Mouse (Mus musculus): ENCODE measurements around the gene Zcchc13. TPM values are rescaled to one million over a fixed set of nuclear protein-coding genes. Genes with fewer than 3 reads are reported as not detected.

The Zcchc13 gene
- total RNA-seq (2021), result not detected
- not detected in 2 replicates for polyA plus RNA-seq (2012; rRNA removed)
- long read RNA-seq, result 0 reads

DNA sequence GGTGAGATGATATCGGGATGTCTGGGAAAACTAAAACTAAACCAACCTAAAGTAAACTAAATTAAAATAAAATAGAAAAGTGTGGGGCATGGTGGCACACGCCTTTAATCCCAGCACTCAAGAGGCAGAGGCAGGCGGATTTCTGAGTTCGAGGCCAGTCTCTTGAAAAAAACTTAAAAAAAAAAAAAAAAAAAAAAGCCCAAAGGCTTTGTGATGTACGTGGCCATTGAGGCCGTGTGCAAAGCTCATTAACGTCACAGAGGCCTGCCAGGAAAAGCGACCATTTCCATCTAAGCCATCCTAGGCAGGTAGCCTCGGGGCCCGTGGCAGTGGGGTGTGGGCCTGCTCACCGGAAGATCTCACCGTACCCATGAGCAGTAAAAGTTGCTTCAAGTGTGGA, at the start of gene Zcchc13:
Gene Zcchc13, plus strand, starts transcription at position 284 of the 400 bp plus-strand sequence.
- Histone ChIP-seq H3K4me1 (ENCODE audit: control insufficient read depth, insufficient read depth, low read length) (no peaks in the 10 kb centered on the region), H3K36me3 (ENCODE audit: control insufficient read depth, insufficient read depth, low read length) (no peaks in the 10 kb centered on the region), H3K27ac (no peak within 1 kb of the TSS), H3K27me3 (ENCODE audit: control insufficient read depth, insufficient read depth, low read length) (no peaks in the 10 kb centered on the region), H3K4me3 (no peak within 1 kb of the TSS), H3K9ac (ENCODE audit: low read depth, low read length) (no peak within 1 kb of the TSS), H3K79me2 (replicated peaks; ENCODE audit: control insufficient read depth, insufficient read depth, low read length) (no peaks in the 10 kb centered on the region)
- no peak for DNase-seq
- TF ChIP-seq CTCF (IDR thresholded peaks at IDR 0.05) (no peak), POLR2A (IDR thresholded peaks at IDR 0.05; ENCODE audit: insufficient read depth, low read depth, low read length) (no peak), EP300 (IDR thresholded peaks at IDR 0.05; ENCODE audit: insufficient read depth, low read depth, low read length) (no peak)
- intact Hi-C loops (cut with DNase I), result no loop called here
- WGBS, result 82% methylated on average over 12 of the region's 12 CpGs

GRCm38 (mm10) chrX:103584262-103584661, 46.1 kb upstream of the Zcchc13 start:
- Histone ChIP-seq H3K36me3 (ENCODE audit: control insufficient read depth, insufficient read depth, low read length) (no peaks in the 10 kb centered on the region), H3K27me3 (ENCODE audit: control insufficient read depth, insufficient read depth, low read length) (no peaks in the 10 kb centered on the region), H3K79me2 (replicated peaks; ENCODE audit: control insufficient read depth, insufficient read depth, low read length) (no peaks in the 10 kb centered on the region), H3K4me3 (no peak overlapping the region), H3K27ac (no peak overlapping the region), H3K9ac (ENCODE audit: low read depth, low read length) (no peak overlapping the region), H3K4me1 (ENCODE audit: control insufficient read depth, insufficient read depth, low read length) (no peaks in the 10 kb centered on the region)
- no peak for TF ChIP-seq CTCF (IDR thresholded peaks at IDR 0.05)
- TF ChIP-seq POLR2A (IDR thresholded peaks at IDR 0.05; ENCODE audit: insufficient read depth, low read depth, low read length), result no peak
- TF ChIP-seq EP300 (IDR thresholded peaks at IDR 0.05; ENCODE audit: insufficient read depth, low read depth, low read length), result no peak
- 50% methylated on average over 1 of the region's 1 CpGs for WGBS
- DNase-seq, result no peak
- intact Hi-C loops (cut with DNase I), result no loop called here

- no peak for DNase-seq
- Histone ChIP-seq H3K36me3 (ENCODE audit: control insufficient read depth, insufficient read depth, low read length) (no peaks in the 10 kb centered on the region), H3K27ac (no peak overlapping the region), H3K9ac (ENCODE audit: low read depth, low read length) (no peak overlapping the region), H3K4me3 (no peak overlapping the region), H3K4me1 (ENCODE audit: control insufficient read depth, insufficient read depth, low read length) (no peaks in the 10 kb centered on the region), H3K27me3 (ENCODE audit: control insufficient read depth, insufficient read depth, low read length) (no peaks in the 10 kb centered on the region), H3K79me2 (replicated peaks; ENCODE audit: control insufficient read depth, insufficient read depth, low read length) (no peaks in the 10 kb centered on the region)
- TF ChIP-seq CTCF (IDR thresholded peaks at IDR 0.05) (no peak), POLR2A (IDR thresholded peaks at IDR 0.05; ENCODE audit: insufficient read depth, low read depth, low read length) (no peak), EP300 (IDR thresholded peaks at IDR 0.05; ENCODE audit: insufficient read depth, low read depth, low read length) (no peak)
- intact Hi-C loops (cut with DNase I), result no loop called here
- 60% methylated on average over 6 of the region's 6 CpGs for WGBS
Observed at GRCm38 (mm10) chrX:103592056-103592455, 38.3 kb upstream of the Zcchc13 start.

DNA sequence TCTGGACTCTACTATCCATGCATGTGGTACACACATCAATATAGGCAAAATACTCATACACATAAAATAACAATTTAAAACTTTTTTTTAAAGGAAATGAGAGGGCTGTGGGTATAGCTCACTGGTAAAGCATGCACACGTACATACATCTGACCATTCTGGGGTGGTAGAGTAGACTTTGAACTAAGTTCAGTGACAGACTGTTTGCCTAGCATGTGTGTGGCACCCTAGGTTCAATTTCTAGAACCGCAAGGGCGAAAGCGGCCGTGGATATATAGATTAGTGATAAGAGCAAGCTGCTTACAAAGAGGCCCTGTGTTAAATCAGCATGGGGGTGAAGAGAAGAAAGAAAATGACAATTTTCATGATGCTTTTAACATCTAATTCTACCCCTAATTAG, 27.8 kb upstream of the Zcchc13 start:
- 96% methylated on average over 5 of the region's 5 CpGs for WGBS
- Histone ChIP-seq H3K27ac (no peak overlapping the region), H3K79me2 (replicated peaks; ENCODE audit: control insufficient read depth, insufficient read depth, low read length) (no peaks in the 10 kb centered on the region), H3K9ac (ENCODE audit: low read depth, low read length) (no peak overlapping the region), H3K36me3 (ENCODE audit: control insufficient read depth, insufficient read depth, low read length) (no peaks in the 10 kb centered on the region), H3K27me3 (ENCODE audit: control insufficient read depth, insufficient read depth, low read length) (no peaks in the 10 kb centered on the region), H3K4me1 (ENCODE audit: control insufficient read depth, insufficient read depth, low read length) (no peaks in the 10 kb centered on the region), H3K4me3 (no peak overlapping the region)
- intact Hi-C loops (cut with DNase I), result loop anchor here (5.0 kb wide), 1 partner anchor 105 kb away; no protein-coding TSS in a partner anchor
- no peak for TF ChIP-seq POLR2A (IDR thresholded peaks at IDR 0.05; ENCODE audit: insufficient read depth, low read depth, low read length)
- no peak for TF ChIP-seq CTCF (IDR thresholded peaks at IDR 0.05)
- no peak for TF ChIP-seq EP300 (IDR thresholded peaks at IDR 0.05; ENCODE audit: insufficient read depth, low read depth, low read length)
- no peak for DNase-seq

DNA sequence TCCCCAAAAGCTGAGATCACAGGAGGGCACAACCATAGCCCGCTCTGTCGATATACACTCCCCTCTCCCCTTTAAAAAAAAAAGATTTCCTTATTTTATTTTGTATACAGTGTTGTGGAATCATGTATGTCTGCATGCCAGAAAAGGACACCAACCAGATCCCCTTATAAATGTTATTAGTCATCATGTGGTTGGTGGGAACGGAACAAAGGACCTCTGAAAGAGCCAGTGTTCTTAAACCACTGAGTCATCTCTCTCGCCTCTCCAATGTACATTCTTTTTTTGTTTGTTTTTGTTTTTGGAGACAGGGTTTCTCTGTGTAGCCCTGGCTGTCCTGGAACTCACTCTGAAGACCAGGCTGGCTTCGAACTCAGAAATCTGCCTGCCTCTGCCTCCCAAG, 26.2 kb upstream of the Zcchc13 start:
- no peaks in the 10 kb centered on the region for H3K4me1 ChIP-seq (ENCODE audit: control insufficient read depth, insufficient read depth, low read length)
- H3K4me3 ChIP-seq, result no peak overlapping the region
- no peak overlapping the region for H3K27ac ChIP-seq
- H3K79me2 ChIP-seq (replicated peaks; ENCODE audit: control insufficient read depth, insufficient read depth, low read length), result no peaks in the 10 kb centered on the region
- intact Hi-C loops (cut with DNase I), result loop anchor here (5.0 kb wide), 1 partner anchor 107 kb away; no protein-coding TSS in a partner anchor
- no peak overlapping the region for H3K9ac ChIP-seq (ENCODE audit: low read depth, low read length)
- 83% methylated on average over 5 of the region's 5 CpGs for WGBS
- DNase-seq, result no peak
- no peaks in the 10 kb centered on the region for H3K36me3 ChIP-seq (ENCODE audit: control insufficient read depth, insufficient read depth, low read length)
- no peaks in the 10 kb centered on the region for H3K27me3 ChIP-seq (ENCODE audit: control insufficient read depth, insufficient read depth, low read length)
- TF ChIP-seq POLR2A (IDR thresholded peaks at IDR 0.05; ENCODE audit: insufficient read depth, low read depth, low read length), result no peak
- no peak for TF ChIP-seq CTCF (IDR thresholded peaks at IDR 0.05)
- no peak for TF ChIP-seq EP300 (IDR thresholded peaks at IDR 0.05; ENCODE audit: insufficient read depth, low read depth, low read length)

- no peaks in the 10 kb centered on the region for H3K79me2 ChIP-seq (replicated peaks; ENCODE audit: control insufficient read depth, insufficient read depth, low read length)
- no peaks in the 10 kb centered on the region for H3K36me3 ChIP-seq (ENCODE audit: control insufficient read depth, insufficient read depth, low read length)
- H3K4me3 ChIP-seq, result no peak overlapping the region
- no peaks in the 10 kb centered on the region for H3K27me3 ChIP-seq (ENCODE audit: control insufficient read depth, insufficient read depth, low read length)
- TF ChIP-seq CTCF (IDR thresholded peaks at IDR 0.05) (no peak), POLR2A (IDR thresholded peaks at IDR 0.05; ENCODE audit: insufficient read depth, low read depth, low read length) (no peak), EP300 (IDR thresholded peaks at IDR 0.05; ENCODE audit: insufficient read depth, low read depth, low read length) (no peak)
- WGBS, result 78% methylated on average over 8 of the region's 8 CpGs
- H3K27ac ChIP-seq, result no peak overlapping the region
- DNase-seq, result no peak
- no peak overlapping the region for H3K9ac ChIP-seq (ENCODE audit: low read depth, low read length)
- intact Hi-C loops (cut with DNase I), result no loop called here
- no peaks in the 10 kb centered on the region for H3K4me1 ChIP-seq (ENCODE audit: control insufficient read depth, insufficient read depth, low read length)
Observed at GRCm38 (mm10) chrX:103605473-103605872, 24.9 kb upstream of the Zcchc13 start.
